Mouse (Mus musculus): ENCODE measurements around the gene Ap2a1. TPM values are rescaled to one million over a fixed set of nuclear protein-coding genes. Genes with fewer than 3 reads are reported as not detected.

The Ap2a1 gene
- polyA plus RNA-seq, 1 experiment from 2014 or later, result 77.3 TPM

DNA sequence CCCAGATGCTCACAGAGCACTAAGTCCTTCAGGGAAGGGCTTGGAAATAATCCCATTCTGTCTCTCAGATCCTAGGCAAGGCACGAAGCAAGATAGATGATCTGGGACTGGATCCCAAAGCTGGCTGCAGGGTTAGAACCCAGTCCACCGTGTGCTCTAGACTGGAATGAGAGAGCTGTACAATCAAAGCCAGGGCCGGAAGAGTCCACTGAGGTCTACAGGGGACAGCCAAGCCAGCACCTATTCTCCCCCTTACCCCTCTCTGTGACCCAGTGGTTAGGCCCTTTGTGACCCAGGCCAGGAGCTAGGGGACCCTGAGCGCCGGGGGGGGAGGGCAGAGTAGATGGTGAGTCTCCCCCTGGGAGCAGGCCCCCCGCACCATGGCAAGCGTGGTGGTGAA lies 13.6 kb upstream of the Ap2a1 start, which contains the start of gene Tsks:
TSS of gene Tsks (plus strand) at position 301 of the 400 bp plus-strand sequence.
- 75% methylated on average over 7 of the region's 7 CpGs for WGBS (ENCODE audit: insufficient replicate concordance)
- no peak for ATAC-seq (replicated peaks; ENCODE audit: insufficient number of reproducible peaks, low FRiP score, low TSS enrichment)
- H3K27ac ChIP-seq (ENCODE audit: low read depth, low read length), result no peak within 1 kb of the TSS
- no peaks in the 10 kb centered on the region for H3K27me3 ChIP-seq (ENCODE audit: control insufficient read depth, insufficient read depth, low read length)
- H3K36me3 ChIP-seq (ENCODE audit: control insufficient read depth, insufficient read depth, low read length), result no peaks in the 10 kb centered on the region
- H3K4me2 ChIP-seq, result no peak within 1 kb of the TSS
- H3K9ac ChIP-seq (ENCODE audit: low read depth, low read length), result no peak within 1 kb of the TSS
- no peaks in the 10 kb centered on the region for H3K9me3 ChIP-seq (replicated peaks; ENCODE audit: control insufficient read depth, low read length)
- H3K4me3 ChIP-seq (ENCODE audit: low read depth, low read length), result no peak within 1 kb of the TSS
- no peaks in the 10 kb centered on the region for H3K4me1 ChIP-seq (ENCODE audit: control insufficient read depth, insufficient read depth, low read length)

- Histone ChIP-seq H3K4me3 (ENCODE audit: low read depth, low read length) (no peak overlapping the region), H3K27me3 (ENCODE audit: control insufficient read depth, insufficient read depth, low read length) (no peaks in the 10 kb centered on the region), H3K36me3 (ENCODE audit: control insufficient read depth, insufficient read depth, low read length) (no peaks in the 10 kb centered on the region), H3K27ac (ENCODE audit: low read depth, low read length) (no peak overlapping the region), H3K9ac (ENCODE audit: low read depth, low read length) (no peak overlapping the region), H3K9me3 (replicated peaks; ENCODE audit: control insufficient read depth, low read length) (peaks cover 3% of the 10 kb centered on the region; the same call in 1 of the 2 replicates), H3K4me2 (no peak overlapping the region), H3K4me1 (ENCODE audit: control insufficient read depth, insufficient read depth, low read length) (no peaks in the 10 kb centered on the region)
- ATAC-seq (replicated peaks; ENCODE audit: insufficient number of reproducible peaks, low FRiP score, low TSS enrichment), result no peak
- WGBS (ENCODE audit: insufficient replicate concordance), result 80% methylated on average over 4 of the region's 4 CpGs
Observed at GRCm38 (mm10) chr7:44938680-44939079, 9.4 kb upstream of the Ap2a1 start.

GRCm38 (mm10) chr7:44928570-44928969 lies 726 bp downstream of the Ap2a1 start:
- H3K4me3 ChIP-seq (ENCODE audit: low read depth, low read length), result peak overlapping the region; percentile 99
- peak overlapping the region; percentile 83 for H3K4me2 ChIP-seq
- peaks cover 10% of the 10 kb centered on the region for H3K36me3 ChIP-seq (ENCODE audit: control insufficient read depth, insufficient read depth, low read length)
- WGBS (ENCODE audit: insufficient replicate concordance), result 0% methylated on average over 1 of the region's 1 CpGs
- H3K9ac ChIP-seq (ENCODE audit: low read depth, low read length), result peak overlapping the region; percentile 95
- peaks cover 14% of the 10 kb centered on the region for H3K4me1 ChIP-seq (ENCODE audit: control insufficient read depth, insufficient read depth, low read length)
- H3K27ac ChIP-seq (ENCODE audit: low read depth, low read length), result peak overlapping the region; percentile 82; the same call in 1 of the 2 replicates
- H3K27me3 ChIP-seq (ENCODE audit: control insufficient read depth, insufficient read depth, low read length), result no peaks in the 10 kb centered on the region
- ATAC-seq (replicated peaks; ENCODE audit: insufficient number of reproducible peaks, low FRiP score, low TSS enrichment), result no peak
- H3K9me3 ChIP-seq (replicated peaks; ENCODE audit: control insufficient read depth, low read length), result no peaks in the 10 kb centered on the region

- Histone ChIP-seq H3K4me2 (no peak overlapping the region), H3K9me3 (replicated peaks; ENCODE audit: control insufficient read depth, low read length) (no peaks in the 10 kb centered on the region), H3K27me3 (ENCODE audit: control insufficient read depth, insufficient read depth, low read length) (no peaks in the 10 kb centered on the region), H3K36me3 (ENCODE audit: control insufficient read depth, insufficient read depth, low read length) (peaks cover 23% of the 10 kb centered on the region), H3K9ac (ENCODE audit: low read depth, low read length) (no peak overlapping the region), H3K4me3 (ENCODE audit: low read depth, low read length) (no peak overlapping the region), H3K27ac (ENCODE audit: low read depth, low read length) (no peak overlapping the region), H3K4me1 (ENCODE audit: control insufficient read depth, insufficient read depth, low read length) (peaks cover 14% of the 10 kb centered on the region)
- WGBS (ENCODE audit: insufficient replicate concordance), result 74% methylated on average over 3 of the region's 3 CpGs
- no peak for ATAC-seq (replicated peaks; ENCODE audit: insufficient number of reproducible peaks, low FRiP score, low TSS enrichment)
Observed at GRCm38 (mm10) chr7:44925468-44925867, 3.8 kb downstream of the Ap2a1 start.

- Histone ChIP-seq H3K4me3 (ENCODE audit: low read depth, low read length) (no peak overlapping the region), H3K36me3 (ENCODE audit: control insufficient read depth, insufficient read depth, low read length) (peaks cover 23% of the 10 kb centered on the region)
- no peak for ATAC-seq (replicated peaks; ENCODE audit: insufficient number of reproducible peaks, low FRiP score, low TSS enrichment)
Observed at GRCm38 (mm10) chr7:44922530-44922929, 6.8 kb downstream of the Ap2a1 start.

GRCm38 (mm10) chr7:44919127-44919526 lies 10.2 kb downstream of the Ap2a1 start:
- H3K4me3 ChIP-seq (ENCODE audit: low read depth, low read length), result no peak overlapping the region
- H3K9ac ChIP-seq (ENCODE audit: low read depth, low read length), result 0 out of 2 replicates have a peak overlapping the region, but pooled peaks have one; percentile 28
- H3K4me2 ChIP-seq, result no peak overlapping the region
- no peak for ATAC-seq (replicated peaks; ENCODE audit: insufficient number of reproducible peaks, low FRiP score, low TSS enrichment)
- no peaks in the 10 kb centered on the region for H3K27me3 ChIP-seq (ENCODE audit: control insufficient read depth, insufficient read depth, low read length)
- peaks cover 21% of the 10 kb centered on the region for H3K4me1 ChIP-seq (ENCODE audit: control insufficient read depth, insufficient read depth, low read length)
- WGBS (ENCODE audit: insufficient replicate concordance), result 87% methylated on average over 5 of the region's 5 CpGs
- H3K36me3 ChIP-seq (ENCODE audit: control insufficient read depth, insufficient read depth, low read length), result peaks cover 27% of the 10 kb centered on the region
- H3K9me3 ChIP-seq (replicated peaks; ENCODE audit: control insufficient read depth, low read length), result no peaks in the 10 kb centered on the region
- no peak overlapping the region for H3K27ac ChIP-seq (ENCODE audit: low read depth, low read length)

More at GRCm38 (mm10) chr7:44922530-44922929, 6.8 kb downstream of the Ap2a1 start:
- H3K27me3 ChIP-seq (ENCODE audit: control insufficient read depth, insufficient read depth, low read length), result no peaks in the 10 kb centered on the region
- H3K9me3 ChIP-seq (replicated peaks; ENCODE audit: control insufficient read depth, low read length), result no peaks in the 10 kb centered on the region
- H3K9ac ChIP-seq (ENCODE audit: low read depth, low read length), result no peak overlapping the region
- no peak overlapping the region for H3K4me2 ChIP-seq
- H3K4me1 ChIP-seq (ENCODE audit: control insufficient read depth, insufficient read depth, low read length), result peaks cover 18% of the 10 kb centered on the region
- H3K27ac ChIP-seq (ENCODE audit: low read depth, low read length), result no peak overlapping the region

DNA sequence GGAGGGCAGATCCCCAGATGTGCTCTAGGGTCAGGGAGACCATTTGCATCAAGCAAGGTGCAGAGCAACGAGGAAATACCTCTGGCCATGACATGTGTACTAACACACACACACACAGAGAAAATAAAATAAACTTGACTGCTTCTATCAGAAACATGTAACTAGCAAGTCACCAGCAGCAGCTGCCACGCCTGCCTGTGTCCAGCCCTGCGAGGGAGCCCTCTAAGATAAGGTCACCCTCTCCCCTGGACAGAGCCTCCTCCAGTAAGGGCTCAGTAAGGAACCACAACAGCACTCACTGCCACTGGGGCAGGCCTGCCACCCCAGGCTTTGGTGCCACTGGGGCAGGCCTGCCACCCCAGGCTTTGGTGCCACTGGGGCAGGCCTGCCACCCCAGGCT lies 11.1 kb downstream of the Ap2a1 start:
- no peak overlapping the region for H3K4me3 ChIP-seq (ENCODE audit: low read depth, low read length)
- no peak for ATAC-seq (replicated peaks; ENCODE audit: insufficient number of reproducible peaks, low FRiP score, low TSS enrichment)
- H3K4me1 ChIP-seq (ENCODE audit: control insufficient read depth, insufficient read depth, low read length), result peaks cover 21% of the 10 kb centered on the region
- H3K4me2 ChIP-seq, result peak overlapping the region; percentile 3; the same call in 1 of the 2 replicates
- no peaks in the 10 kb centered on the region for H3K9me3 ChIP-seq (replicated peaks; ENCODE audit: control insufficient read depth, low read length)
- peaks cover 29% of the 10 kb centered on the region for H3K36me3 ChIP-seq (ENCODE audit: control insufficient read depth, insufficient read depth, low read length)
- WGBS (ENCODE audit: insufficient replicate concordance), result 50% methylated on average over 3 of the region's 3 CpGs
- H3K27ac ChIP-seq (ENCODE audit: low read depth, low read length), result no peak overlapping the region
- no peak overlapping the region; the same call in 1 of the 2 replicates for H3K9ac ChIP-seq (ENCODE audit: low read depth, low read length)
- H3K27me3 ChIP-seq (ENCODE audit: control insufficient read depth, insufficient read depth, low read length), result no peaks in the 10 kb centered on the region

- Histone ChIP-seq H3K9me3 (replicated peaks; ENCODE audit: control insufficient read depth, low read length) (no peaks in the 10 kb centered on the region), H3K9ac (ENCODE audit: low read depth, low read length) (no peak overlapping the region), H3K27me3 (ENCODE audit: control insufficient read depth, insufficient read depth, low read length) (no peaks in the 10 kb centered on the region), H3K27ac (ENCODE audit: low read depth, low read length) (no peak overlapping the region), H3K36me3 (ENCODE audit: control insufficient read depth, insufficient read depth, low read length) (peaks cover 21% of the 10 kb centered on the region), H3K4me3 (ENCODE audit: low read depth, low read length) (no peak overlapping the region), H3K4me2 (no peak overlapping the region), H3K4me1 (ENCODE audit: control insufficient read depth, insufficient read depth, low read length) (peaks cover 21% of the 10 kb centered on the region)
- WGBS (ENCODE audit: insufficient replicate concordance), result 66% methylated on average over 4 of the region's 4 CpGs
- ATAC-seq (replicated peaks; ENCODE audit: insufficient number of reproducible peaks, low FRiP score, low TSS enrichment), result no peak
Observed at GRCm38 (mm10) chr7:44916881-44917280, 12.4 kb downstream of the Ap2a1 start.

DNA sequence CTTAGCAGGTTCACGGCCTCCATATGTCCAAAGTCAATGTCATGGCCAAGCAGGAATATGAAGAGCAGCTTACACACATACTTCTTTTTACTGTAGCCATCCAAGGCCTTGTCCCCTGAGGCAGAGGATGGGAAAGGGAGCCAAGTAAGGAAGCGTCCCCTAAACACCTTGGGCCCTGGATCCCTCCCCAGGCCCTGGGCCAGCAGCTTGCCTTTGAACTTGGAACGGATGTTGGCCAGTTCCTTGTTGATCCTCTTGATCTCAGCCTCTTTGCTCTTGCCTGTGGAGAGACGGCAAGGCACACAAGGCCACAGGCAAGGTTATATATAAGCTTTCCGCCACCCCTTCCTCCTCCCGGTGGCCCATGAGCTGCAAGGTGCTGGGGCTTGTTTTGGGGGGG lies 13.1 kb downstream of the Ap2a1 start:
- peaks cover 19% of the 10 kb centered on the region for H3K36me3 ChIP-seq (ENCODE audit: control insufficient read depth, insufficient read depth, low read length)
- H3K4me1 ChIP-seq (ENCODE audit: control insufficient read depth, insufficient read depth, low read length), result peaks cover 21% of the 10 kb centered on the region
- WGBS (ENCODE audit: insufficient replicate concordance), result 80% methylated on average over 6 of the region's 6 CpGs

More for the DNA sequence above, 13.1 kb downstream of the Ap2a1 start:
- ATAC-seq (replicated peaks; ENCODE audit: insufficient number of reproducible peaks, low FRiP score, low TSS enrichment), result no peak
- Histone ChIP-seq H3K4me3 (ENCODE audit: low read depth, low read length) (no peak overlapping the region), H3K9me3 (replicated peaks; ENCODE audit: control insufficient read depth, low read length) (no peaks in the 10 kb centered on the region), H3K9ac (ENCODE audit: low read depth, low read length) (no peak overlapping the region), H3K27me3 (ENCODE audit: control insufficient read depth, insufficient read depth, low read length) (no peaks in the 10 kb centered on the region), H3K4me2 (no peak overlapping the region), H3K27ac (ENCODE audit: low read depth, low read length) (no peak overlapping the region)

All from heart, embryonic 11.5 days (tissue).